ENCODE assay signal across 21 mouse cellular contexts in genomic region chr5:97705270-97705669, GRCm38 (mm10).
DNase-seq lines count a peak whose midpoint lies in the region; ATAC-seq and TF ChIP-seq lines count a peak whose summit lies in the region.
"Had no signal": no experiment of that assay in that cellular context is flagged by ENCODE, and none has a peak within 500 bp of the region (broad histone marks: within the 10 kb centered on the region; RNA-seq: fewer than 3 reads in every experiment).

No protein-coding gene starts in this region.

- no peak overlapping the region for H3K9ac ChIP-seq in kidney, postnatal 0 days (ENCODE audit: low read depth, low read length)
- H3K9ac ChIP-seq: liver, embryonic 15.5 days; lung, embryonic 15.5 days had no signal

- 38% methylated on average over 3 of the region's 3 CpGs for WGBS in kidney, postnatal 0 days
- WGBS in heart, embryonic 10.5 days, result 78% methylated on average over 3 of the region's 3 CpGs

- no peak overlapping the region for H3K4me2 ChIP-seq in kidney, postnatal 0 days (ENCODE audit: low read length)
- H3K4me2 ChIP-seq: liver, embryonic 15.5 days; lung, embryonic 15.5 days had no signal

- no peaks in the 10 kb centered on the region for H3K4me1 ChIP-seq in kidney, postnatal 0 days (replicated peaks; ENCODE audit: insufficient read depth, low read length)
- no peaks in the 10 kb centered on the region for H3K4me1 ChIP-seq in heart, embryonic 10.5 days
- H3K4me1 ChIP-seq: hindbrain, embryonic 10.5 days; limb, embryonic 10.5 days; liver, embryonic 15.5 days; lung, embryonic 15.5 days had no signal

- no peaks in the 10 kb centered on the region for H3K9me3 ChIP-seq in kidney, postnatal 0 days (replicated peaks; ENCODE audit: low read length)
- H3K9me3 ChIP-seq in heart, embryonic 10.5 days, result no peaks in the 10 kb centered on the region
- H3K9me3 ChIP-seq: hindbrain, embryonic 10.5 days; limb, embryonic 10.5 days; liver, embryonic 15.5 days; lung, embryonic 15.5 days had no signal

- H3K27ac ChIP-seq in kidney, postnatal 0 days, result no peak overlapping the region
- H3K27ac ChIP-seq in heart, embryonic 10.5 days, result no peak overlapping the region
- H3K27ac ChIP-seq: hindbrain, embryonic 10.5 days; limb, embryonic 10.5 days; liver, embryonic 15.5 days; lung, embryonic 15.5 days; stomach, postnatal 0 days had no signal

- no peaks in the 10 kb centered on the region for H3K36me3 ChIP-seq in kidney, postnatal 0 days (ENCODE audit: insufficient read depth, low read length)
- no peaks in the 10 kb centered on the region for H3K36me3 ChIP-seq in heart, embryonic 10.5 days
- H3K36me3 ChIP-seq: hindbrain, embryonic 10.5 days; limb, embryonic 10.5 days; liver, embryonic 15.5 days; lung, embryonic 15.5 days had no signal

- H3K27me3 ChIP-seq in kidney, postnatal 0 days (ENCODE audit: insufficient read depth, low read length), result no peaks in the 10 kb centered on the region
- H3K27me3 ChIP-seq in heart, embryonic 10.5 days (ENCODE audit: insufficient read depth, poor library complexity, severe bottlenecking), result no peaks in the 10 kb centered on the region
- H3K27me3 ChIP-seq: liver, embryonic 15.5 days; lung, embryonic 15.5 days had no signal

- no peak for TF ChIP-seq CTCF in kidney, postnatal 0 days (IDR thresholded peaks at IDR 0.05; ENCODE audit: low read depth)

- ATAC-seq in kidney, postnatal 0 days (replicated peaks; ENCODE audit: low FRiP score, low read depth), result no peak
- ATAC-seq: activated CD4-positive, CD25-positive, alpha-beta regulatory T cell, adult 4 months; forebrain, embryonic 14.5 days; intestine, postnatal 0 days had no signal

- DNase-seq in kidney, postnatal 0 days (ENCODE audit: low spot score), result peak; percentile 39
- DNase-seq in kidney, postnatal 25 days, result no peak
- DNase-seq in cerebellum, adult 11-12 months, result peak; percentile 21
- DNase-seq in cerebellum, adult 9-10 months, result peak; percentile 25
- DNase-seq in thymus, postnatal 14 days, result peak; percentile 16
- no peak for DNase-seq in heart, embryonic 10.5 days (ENCODE audit: low spot score)
- no peak for DNase-seq in left cerebral cortex, adult 9 months (ENCODE audit: low spot score in 2 of 2)
- DNase-seq: adrenal gland, postnatal 10 days; B cell, adult 2 months; kidney, postnatal 4 days; liver; lung, postnatal 36 days; midbrain, embryonic 14.5 days had no signal

- no peak overlapping the region for H3K4me3 ChIP-seq in kidney, postnatal 0 days (replicated peaks; ENCODE audit: low read depth, low read length)
- H3K4me3 ChIP-seq in heart, embryonic 10.5 days, result no peak overlapping the region
- H3K4me3 ChIP-seq: hindbrain, embryonic 10.5 days; limb, embryonic 10.5 days; liver, embryonic 15.5 days; lung, embryonic 15.5 days had no signal

Comparison
In these comparisons a context has a peak if more than half of its experiments do, and no peak if none do; other contexts are left out.
1. DNase-seq: peak in kidney, postnatal 0 days (single experiment), cerebellum, adult 11-12 months (single experiment), cerebellum, adult 9-10 months (single experiment) and thymus, postnatal 14 days (single experiment); none in kidney, postnatal 25 days (0 of 2), heart, embryonic 10.5 days (single experiment) and left cerebral cortex, adult 9 months (0 of 2).